Comparison of ENCODE assay signal across 9 mouse cellular contexts in genomic region chr13:76098116-76098492, GRCm38 (mm10). TPM values are rescaled to one million over a fixed set of nuclear protein-coding genes. Genes with fewer than 3 reads are reported as not detected.
DNase-seq lines count a peak whose midpoint lies in the region; ATAC-seq lines count a peak whose summit lies in the region.
"Had no signal": no experiment of that assay in that cellular context is flagged by ENCODE, and none has a peak within 500 bp of the region (broad histone marks: within the 10 kb centered on the region; RNA-seq: fewer than 3 reads in every experiment).

No protein-coding gene starts in this region.

- peak overlapping the region; percentile 61 for H3K4me3 ChIP-seq in forebrain, embryonic 14.5 days (ENCODE audit: low read depth, low read length)
- H3K4me3 ChIP-seq in midbrain, embryonic 12.5 days = peak overlapping the region; percentile 64

- WGBS in forebrain, embryonic 14.5 days = 1% methylated on average over 16 of the region's 16 CpGs
- WGBS in midbrain, embryonic 12.5 days = 3% methylated on average over 16 of the region's 16 CpGs

- peak overlapping the region; percentile 68 for H3K27ac ChIP-seq in forebrain, embryonic 14.5 days (ENCODE audit: low read depth, low read length)
- H3K27ac ChIP-seq in midbrain, embryonic 12.5 days (replicated peaks) = peak overlapping the region; percentile 67

- intact Hi-C loops in left cerebral cortex, postnatal 4 days (cut with DNase I) = no loop called here

- H3K9ac ChIP-seq in forebrain, embryonic 14.5 days (ENCODE audit: low read length) = peak overlapping the region; percentile 74
- H3K9ac ChIP-seq in midbrain, embryonic 12.5 days (replicated peaks) = peak overlapping the region; percentile 68

- peak; percentile 55 to 57 for DNase-seq in lung, adult 18-20 months
- DNase-seq in lung, postnatal 4 days = no peak
- peak; percentile 7 to 9 for DNase-seq in adrenal gland, postnatal 4 days (ENCODE audit: low spot score in 2 of 2)
- DNase-seq in forebrain, embryonic 14.5 days (ENCODE audit: low spot score) = peak; percentile 53
- peak; percentile 68 to 73 for DNase-seq in kidney, postnatal 36 days
- DNase-seq in left cerebral cortex, postnatal 4 days = no peak
- DNase-seq in urinary bladder, postnatal 4 days (ENCODE audit: low spot score in 2 of 2) = no peak

- ATAC-seq in forebrain, embryonic 14.5 days = peak; percentile 79
- peak; percentile 84 for ATAC-seq in midbrain, embryonic 12.5 days (ENCODE audit: low FRiP score, low read depth)

- H3K4me2 ChIP-seq in forebrain, embryonic 14.5 days (ENCODE audit: low read length) = peak overlapping the region; percentile 55
- H3K4me2 ChIP-seq in midbrain, embryonic 12.5 days (replicated peaks) = peak overlapping the region; percentile 59

- H3K36me3 ChIP-seq in forebrain, embryonic 14.5 days (ENCODE audit: control insufficient read depth, insufficient read depth, low read length) = 0 out of 2 replicates have a peak, but pooled peaks cover 3% of the 10 kb centered on the region
- no peaks in the 10 kb centered on the region for H3K36me3 ChIP-seq in midbrain, embryonic 12.5 days

- H3K27me3 ChIP-seq in forebrain, embryonic 14.5 days (replicated peaks; ENCODE audit: control insufficient read depth, insufficient read depth, low read length) = no peaks in the 10 kb centered on the region
- no peaks in the 10 kb centered on the region for H3K27me3 ChIP-seq in midbrain, embryonic 12.5 days

- H3K4me1 ChIP-seq in forebrain, embryonic 14.5 days (ENCODE audit: control insufficient read depth, insufficient read depth, low read length) = peaks cover 3% of the 10 kb centered on the region; the same call in 1 of the 2 replicates
- 0 out of 2 replicates have a peak, but pooled peaks cover 2% of the 10 kb centered on the region for H3K4me1 ChIP-seq in midbrain, embryonic 12.5 days

- no peaks in the 10 kb centered on the region for H3K9me3 ChIP-seq in forebrain, embryonic 14.5 days (replicated peaks; ENCODE audit: control insufficient read depth, low read length)
- H3K9me3 ChIP-seq in midbrain, embryonic 12.5 days = no peaks in the 10 kb centered on the region

RNA-seq across cellular contexts. Expression of gene Arsk, which starts 0.4 kb away (rescaled TPM):
- total RNA-seq in adrenal gland, postnatal 4 days (2021) = 10 to 100 TPM in 1 of 2 experiments, 1 to 10 TPM in 1; 9.1 to 11.6 TPM
- 4.6 and 6.0 TPM in 2 replicates for polyA plus RNA-seq in forebrain, embryonic 14.5 days (2014; fragmentation: Nextera tagmentation; extraction: Ambion mirVana)
- 5.1 and 6.0 TPM in 2 replicates for polyA plus RNA-seq in midbrain, embryonic 12.5 days (2016; fragmentation: Nextera tagmentation; extraction: Ambion mirVana)
- 1 to 10 TPM; 4.0 to 5.7 TPM for total RNA-seq in left cerebral cortex, postnatal 4 days (2021)

RNA-seq across cellular contexts. Expression of gene Ttc37, which starts 0.4 kb away (rescaled TPM):
- 10 to 100 TPM; 24.8 to 25.7 TPM for total RNA-seq in adrenal gland, postnatal 4 days (2021)
- 11.9 and 15.7 TPM in 2 replicates for polyA plus RNA-seq in forebrain, embryonic 14.5 days (2014; fragmentation: Nextera tagmentation; extraction: Ambion mirVana)
- 14.2 and 16.5 TPM in 2 replicates for polyA plus RNA-seq in midbrain, embryonic 12.5 days (2016; fragmentation: Nextera tagmentation; extraction: Ambion mirVana)
- 10 to 100 TPM; 24.4 to 28.2 TPM for total RNA-seq in left cerebral cortex, postnatal 4 days (2021)

RNA-seq across cellular contexts. Expression of gene Gpr150, which starts 41.3 kb away (rescaled TPM):
- total RNA-seq in adrenal gland, postnatal 4 days (2021) = under 1 TPM; 0.23 to 0.36 TPM
- 0.83 and 1.2 TPM in 2 replicates for polyA plus RNA-seq in forebrain, embryonic 14.5 days (2014; fragmentation: Nextera tagmentation; extraction: Ambion mirVana)
- 0.56 and 0.62 TPM in 2 replicates for polyA plus RNA-seq in midbrain, embryonic 12.5 days (2016; fragmentation: Nextera tagmentation; extraction: Ambion mirVana)
- total RNA-seq in left cerebral cortex, postnatal 4 days (2021) = 1 to 10 TPM; 2.8 to 2.9 TPM
- polyA plus RNA-seq: gonadal fat pad, adult 2 months had no signal

Comparison
In these comparisons a context has a peak if more than half of its experiments do, and no peak if none do; other contexts are left out.
1. DNase-seq: peak in lung, adult 18-20 months (2 of 2), adrenal gland, postnatal 4 days (2 of 2), forebrain, embryonic 14.5 days (single experiment) and kidney, postnatal 36 days (2 of 2); none in lung, postnatal 4 days (0 of 2), left cerebral cortex, postnatal 4 days (single experiment) and urinary bladder, postnatal 4 days (0 of 2).